Mouse (Mus musculus) hematopoietic stem cell, adult 5-6 weeks (primary cell): ENCODE measurements around the gene Dhrs3. TPM values are rescaled to one million over a fixed set of nuclear protein-coding genes. Genes with fewer than 3 reads are reported as not detected.

Experiments
- total RNA-seq: library from RNA; stranded (forward); fragments of 172-1452, 232-1000 nt; gene quantifications from 2 replicates; pipeline ENCODE4 v1.2.3, GENCODE M21; 2017

Dhrs3 gene
- total RNA-seq, 1 experiment from 2014 or later: 48.1 TPM

Other genes with a start within 250 kb of the Dhrs3 start
- not detected in 2 replicates for gene Gm436, start 206.5 kb upstream of the Dhrs3 start, total RNA-seq
- not detected in 2 replicates for gene Gm13178, start 171.4 kb upstream of the Dhrs3 start, total RNA-seq
- not detected in 2 replicates for gene Gm438, start 106.2 kb upstream of the Dhrs3 start, total RNA-seq